Mouse (Mus musculus): Measurements from ENCODE around the gene Ggt6.

- TF ChIP-seq POLR2A (IDR thresholded peaks at IDR 0.05; ENCODE audit: low read depth, low read length) (no peak), CTCF (IDR thresholded peaks at IDR 0.05; ENCODE audit: extremely low read depth, insufficient read depth, insufficient read length, insufficient replicate concordance) (no peak)
Measured at GRCm38 (mm10) chr11:72438411-72438810, 3.1 kb downstream of the Ggt6 start.

Data from spleen, adult 2 months (tissue).